Mouse (Mus musculus): Measurements from ENCODE around the gene Hist3h2a. TPM values are rescaled to one million over a fixed set of nuclear protein-coding genes. Genes with fewer than 3 reads are reported as not detected.

Gene Hist3h2a
- polyA plus RNA-seq, 1 experiment = 24.4 TPM

- Histone ChIP-seq H3K4me2 (ENCODE audit: low read depth) (peak overlapping the region; percentile 86), H3K4me3 (peak overlapping the region; percentile 89), H3K36me3 (ENCODE audit: control insufficient read depth, insufficient read depth) (peaks cover 9% of the 10 kb centered on the region), H3K79me2 (ENCODE audit: control insufficient read depth, insufficient read depth) (peaks cover 19% of the 10 kb centered on the region), H3K27me3 (ENCODE audit: control insufficient read depth, insufficient read depth, insufficient read length) (peaks cover 6% of the 10 kb centered on the region), H3ac (ENCODE audit: control insufficient read depth, insufficient read length) (peak overlapping the region; percentile 19)
- TF ChIP-seq POLR2AphosphoS2 (IDR thresholded peaks at IDR 0.05; ENCODE audit: insufficient read length, low read depth) (peak; percentile 88), MAX (IDR thresholded peaks at IDR 0.05; ENCODE audit: low read depth) (no peak)
Observed at GRCm38 (mm10) chr11:58955143-58955867, 820 bp downstream of the Hist3h2a start.

DNA sequence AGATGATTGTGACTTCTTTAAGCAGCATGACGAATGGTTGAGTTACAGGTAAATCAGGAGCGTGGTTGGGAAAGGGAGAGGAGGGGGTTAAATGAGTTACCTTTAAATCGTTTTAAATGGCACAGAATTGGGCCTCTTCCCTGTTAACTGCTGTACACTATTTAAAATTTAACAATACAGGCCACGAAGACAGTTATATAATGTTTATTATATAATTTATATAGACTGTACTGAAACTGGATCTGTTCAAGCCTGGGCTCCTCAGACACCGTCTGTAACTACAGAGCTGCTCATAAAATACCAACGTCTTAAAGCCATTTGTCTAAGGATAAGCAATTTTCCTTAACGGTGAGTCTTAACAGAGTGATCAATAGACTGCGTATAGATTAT is 1.4 kb downstream of the Hist3h2a start:
- peaks cover 6% of the 10 kb centered on the region for H3K27me3 ChIP-seq (ENCODE audit: control insufficient read depth, insufficient read depth, insufficient read length)
- peaks cover 9% of the 10 kb centered on the region for H3K36me3 ChIP-seq (ENCODE audit: control insufficient read depth, insufficient read depth)
- H3K79me2 ChIP-seq (ENCODE audit: control insufficient read depth, insufficient read depth) = peaks cover 19% of the 10 kb centered on the region
- peak overlapping the region; percentile 89 for H3K4me3 ChIP-seq
- no peak for TF ChIP-seq USF1 (IDR thresholded peaks at IDR 0.05; ENCODE audit: low read depth)
- no peak for TF ChIP-seq MYOG (IDR thresholded peaks at IDR 0.05; ENCODE audit: control insufficient read depth in 1 of 3, insufficient read depth in 1 of 3, insufficient read length in 2 of 3, low read depth in 2 of 3)
- peak overlapping the region; percentile 86 for H3K4me2 ChIP-seq (ENCODE audit: low read depth)
- no peak overlapping the region for H3ac ChIP-seq (ENCODE audit: control insufficient read depth, insufficient read length)

- TF ChIP-seq CEBPB (IDR thresholded peaks at IDR 0.05; ENCODE audit: insufficient read depth, poor library complexity, severe bottlenecking) = no peak
- TF ChIP-seq SRF (IDR thresholded peaks at IDR 0.05; ENCODE audit: control insufficient read depth, insufficient read length, low read depth) = no peak
- TF ChIP-seq TCF3 (IDR thresholded peaks at IDR 0.05; ENCODE audit: insufficient read length, low read depth) = no peak
- TF ChIP-seq MYOD1 (IDR thresholded peaks at IDR 0.05; ENCODE audit: control insufficient read depth in 1 of 3, insufficient read length in 2 of 3, low read depth in 2 of 3) = no peak
- TF ChIP-seq MAX (IDR thresholded peaks at IDR 0.05; ENCODE audit: low read depth) = no peak
- peak; percentile 81 for TF ChIP-seq POLR2AphosphoS2 (IDR thresholded peaks at IDR 0.05; ENCODE audit: insufficient read length, low read depth)
- no peak for TF ChIP-seq E2F4 (IDR thresholded peaks at IDR 0.05; ENCODE audit: insufficient read depth)
- no peak for TF ChIP-seq MYOG (IDR thresholded peaks at IDR 0.05; ENCODE audit: control insufficient read depth in 1 of 3, insufficient read depth in 1 of 3, insufficient read length in 2 of 3, low read depth in 2 of 3)
- TF ChIP-seq POLR2A (IDR thresholded peaks at IDR 0.05; ENCODE audit: insufficient read length, low read depth) = peak; percentile 14
- TF ChIP-seq TCF12 (IDR thresholded peaks at IDR 0.05; ENCODE audit: insufficient read depth, poor library complexity, severe bottlenecking) = no peak
- no peak for TF ChIP-seq USF1 (IDR thresholded peaks at IDR 0.05; ENCODE audit: low read depth)
- TF ChIP-seq REST (IDR thresholded peaks at IDR 0.05; ENCODE audit: insufficient read depth, insufficient read length) = no peak
- Histone ChIP-seq H3K4me2 (ENCODE audit: low read depth) (peak overlapping the region; percentile 86), H3ac (ENCODE audit: control insufficient read depth, insufficient read length) (no peak overlapping the region), H3K79me2 (ENCODE audit: control insufficient read depth, insufficient read depth) (peaks cover 19% of the 10 kb centered on the region), H3K36me3 (ENCODE audit: control insufficient read depth, insufficient read depth) (peaks cover 9% of the 10 kb centered on the region), H3K27me3 (ENCODE audit: control insufficient read depth, insufficient read depth, insufficient read length) (no peaks in the 10 kb centered on the region), H3K4me3 (peak overlapping the region; percentile 89)
Observed at GRCm38 (mm10) chr11:58957226-58957914, 2.9 kb downstream of the Hist3h2a start.

GRCm38 (mm10) chr11:58958536-58958935 is 4.1 kb downstream of the Hist3h2a start:
- Histone ChIP-seq H3K4me2 (ENCODE audit: low read depth) (no peak overlapping the region), H3K79me2 (ENCODE audit: control insufficient read depth, insufficient read depth) (peaks cover 19% of the 10 kb centered on the region), H3K27me3 (ENCODE audit: control insufficient read depth, insufficient read depth, insufficient read length) (no peaks in the 10 kb centered on the region), H3K36me3 (ENCODE audit: control insufficient read depth, insufficient read depth) (peaks cover 9% of the 10 kb centered on the region), H3K4me3 (no peak overlapping the region), H3ac (ENCODE audit: control insufficient read depth, insufficient read length) (no peak overlapping the region)
- TF ChIP-seq CEBPB (IDR thresholded peaks at IDR 0.05; ENCODE audit: insufficient read depth, poor library complexity, severe bottlenecking) (no peak), POLR2A (IDR thresholded peaks at IDR 0.05; ENCODE audit: insufficient read length, low read depth) (peak; percentile 25), MAX (IDR thresholded peaks at IDR 0.05; ENCODE audit: low read depth) (no peak), E2F4 (IDR thresholded peaks at IDR 0.05; ENCODE audit: insufficient read depth) (no peak), MYOG (IDR thresholded peaks at IDR 0.05; ENCODE audit: control insufficient read depth in 1 of 3, insufficient read depth in 1 of 3, insufficient read length in 2 of 3, low read depth in 2 of 3) (no peak), USF1 (IDR thresholded peaks at IDR 0.05; ENCODE audit: low read depth) (no peak), SRF (IDR thresholded peaks at IDR 0.05; ENCODE audit: control insufficient read depth, insufficient read length, low read depth) (no peak), POLR2AphosphoS2 (IDR thresholded peaks at IDR 0.05; ENCODE audit: insufficient read length, low read depth) (peak; percentile 54), TCF3 (IDR thresholded peaks at IDR 0.05; ENCODE audit: insufficient read length, low read depth) (no peak)

GRCm38 (mm10) chr11:58959186-58959825 is 4.8 kb downstream of the Hist3h2a start:
- Histone ChIP-seq H3K36me3 (ENCODE audit: control insufficient read depth, insufficient read depth) (peaks cover 9% of the 10 kb centered on the region), H3K4me3 (no peak overlapping the region), H3K4me2 (ENCODE audit: low read depth) (peak overlapping the region; percentile 57), H3K79me2 (ENCODE audit: control insufficient read depth, insufficient read depth) (peaks cover 19% of the 10 kb centered on the region), H3K27me3 (ENCODE audit: control insufficient read depth, insufficient read depth, insufficient read length) (no peaks in the 10 kb centered on the region), H3ac (ENCODE audit: control insufficient read depth, insufficient read length) (no peak overlapping the region)
- TF ChIP-seq TCF3 (IDR thresholded peaks at IDR 0.05; ENCODE audit: insufficient read length, low read depth) (no peak), E2F4 (IDR thresholded peaks at IDR 0.05; ENCODE audit: insufficient read depth) (no peak), REST (IDR thresholded peaks at IDR 0.05; ENCODE audit: insufficient read depth, insufficient read length) (no peak), MYOG (IDR thresholded peaks at IDR 0.05; ENCODE audit: control insufficient read depth in 1 of 3, insufficient read depth in 1 of 3, insufficient read length in 2 of 3, low read depth in 2 of 3) (no peak), TCF12 (IDR thresholded peaks at IDR 0.05; ENCODE audit: insufficient read depth, poor library complexity, severe bottlenecking) (no peak), CEBPB (IDR thresholded peaks at IDR 0.05; ENCODE audit: insufficient read depth, poor library complexity, severe bottlenecking) (no peak), SRF (IDR thresholded peaks at IDR 0.05; ENCODE audit: control insufficient read depth, insufficient read length, low read depth) (no peak), POLR2AphosphoS2 (IDR thresholded peaks at IDR 0.05; ENCODE audit: insufficient read length, low read depth) (peak; percentile 51)

Data from myocyte (in vitro differentiated cells).